Comparison of ENCODE assay signal across 31 mouse cellular contexts in the genomic region with DNA sequence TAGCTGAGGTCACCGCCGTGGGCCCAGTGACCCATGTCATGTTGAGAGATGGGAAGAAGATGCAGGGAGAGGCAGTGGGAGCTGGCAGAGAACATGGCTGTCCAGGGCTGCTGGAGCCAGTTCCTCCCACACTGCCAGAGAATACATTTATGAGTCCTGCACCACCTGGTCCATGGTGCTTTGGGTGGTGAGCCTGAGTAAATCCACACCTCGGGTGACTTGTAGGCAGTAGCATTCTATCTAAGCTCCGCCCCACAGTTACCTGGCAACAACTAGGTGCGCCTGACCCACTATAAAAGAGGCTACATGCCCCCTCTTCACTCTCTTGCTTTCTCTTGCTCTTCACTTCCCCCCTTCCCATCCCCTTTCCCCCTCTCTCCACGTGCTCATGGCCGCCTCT.
DNase-seq lines count a peak whose midpoint lies in the region; ATAC-seq and TF ChIP-seq lines count a peak whose summit lies in the region.
"Had no signal": no experiment of that assay in that cellular context is flagged by ENCODE, and none has a peak within 500 bp of the region (broad histone marks: within the 10 kb centered on the region; RNA-seq: fewer than 3 reads in every experiment).

No protein-coding gene starts in this region.

- peaks cover 12% of the 10 kb centered on the region for H3K4me1 ChIP-seq in intestine, embryonic 16.5 days (ENCODE audit: control insufficient read depth, insufficient read depth, low read length)
- peaks cover 55% of the 10 kb centered on the region for H3K4me1 ChIP-seq in limb, embryonic 13.5 days
- H3K4me1 ChIP-seq in stomach, postnatal 0 days (replicated peaks; ENCODE audit: control insufficient read depth, insufficient read depth) = no peaks in the 10 kb centered on the region; the same call in 1 of the 2 replicates
- H3K4me1 ChIP-seq in cerebellum, adult 2 months (ENCODE audit: control insufficient read depth, insufficient read depth, low read length) = no peaks in the 10 kb centered on the region
- H3K4me1 ChIP-seq: heart, embryonic 13.5 days; neural tube, embryonic 15.5 days had no signal

- H3K27me3 ChIP-seq in intestine, embryonic 16.5 days (replicated peaks; ENCODE audit: control insufficient read depth, insufficient read depth, low read length) = no peaks in the 10 kb centered on the region
- no peaks in the 10 kb centered on the region for H3K27me3 ChIP-seq in limb, embryonic 13.5 days
- no peaks in the 10 kb centered on the region for H3K27me3 ChIP-seq in stomach, postnatal 0 days (ENCODE audit: control insufficient read depth, insufficient read depth, low read length)
- no peaks in the 10 kb centered on the region for H3K27me3 ChIP-seq in cerebellum, adult 2 months (ENCODE audit: control insufficient read depth, insufficient read depth, low read length)
- H3K27me3 ChIP-seq: embryonic facial prominence, embryonic 13.5 days; heart, embryonic 13.5 days; kidney, embryonic 15.5 days; liver, embryonic 13.5 days; neural tube, embryonic 15.5 days had no signal

- no peak overlapping the region for H3K4me3 ChIP-seq in intestine, embryonic 16.5 days (ENCODE audit: low read length)
- no peak overlapping the region for H3K4me3 ChIP-seq in limb, embryonic 13.5 days
- no peak overlapping the region for H3K4me3 ChIP-seq in stomach, postnatal 0 days (ENCODE audit: low read depth, low read length)
- no peak overlapping the region for H3K4me3 ChIP-seq in cerebellum, adult 2 months (replicated peaks; ENCODE audit: insufficient read depth, low read depth, low read length)
- H3K4me3 ChIP-seq: embryonic facial prominence, embryonic 13.5 days; forebrain, embryonic 10.5 days; gastrocnemius, adult 2 months; heart, embryonic 13.5 days; kidney, embryonic 15.5 days; layer of hippocampus, adult 2 months; liver, embryonic 13.5 days; neural tube, embryonic 15.5 days had no signal

- no peak for TF ChIP-seq POLR2A in cerebellum, adult 2 months (IDR thresholded peaks at IDR 0.05; ENCODE audit: borderline replicate concordance, insufficient read depth, low read length)

- no peak for TF ChIP-seq EP300 in stomach, postnatal 0 days (optimal IDR thresholded peaks at IDR 0.05)

- H3K9ac ChIP-seq in intestine, embryonic 16.5 days (ENCODE audit: low read depth, low read length) = no peak overlapping the region
- H3K9ac ChIP-seq in limb, embryonic 13.5 days = no peak overlapping the region
- no peak overlapping the region for H3K9ac ChIP-seq in stomach, postnatal 0 days (ENCODE audit: low read length)
- H3K9ac ChIP-seq: embryonic facial prominence, embryonic 13.5 days; heart, embryonic 13.5 days; kidney, embryonic 15.5 days; liver, embryonic 13.5 days; neural tube, embryonic 15.5 days had no signal

- H3K36me3 ChIP-seq in intestine, embryonic 16.5 days (ENCODE audit: control insufficient read depth, insufficient read depth, low read length) = no peaks in the 10 kb centered on the region
- H3K36me3 ChIP-seq in limb, embryonic 13.5 days = no peaks in the 10 kb centered on the region
- no peaks in the 10 kb centered on the region for H3K36me3 ChIP-seq in stomach, postnatal 0 days (ENCODE audit: control insufficient read depth, insufficient read depth, low read length)
- H3K36me3 ChIP-seq: embryonic facial prominence, embryonic 13.5 days; forebrain, embryonic 10.5 days; heart, embryonic 13.5 days; kidney, embryonic 15.5 days; liver, embryonic 13.5 days; neural tube, embryonic 15.5 days had no signal

- H3K9me3 ChIP-seq in intestine, embryonic 16.5 days (ENCODE audit: control insufficient read depth, low read length) = no peaks in the 10 kb centered on the region
- H3K9me3 ChIP-seq in limb, embryonic 13.5 days = no peaks in the 10 kb centered on the region
- no peaks in the 10 kb centered on the region for H3K9me3 ChIP-seq in stomach, postnatal 0 days (ENCODE audit: control insufficient read depth, low read length)
- H3K9me3 ChIP-seq: embryonic facial prominence, embryonic 13.5 days; forebrain, embryonic 10.5 days; heart, embryonic 13.5 days; kidney, embryonic 15.5 days; liver, embryonic 13.5 days; neural tube, embryonic 15.5 days had no signal

- WGBS in intestine, embryonic 16.5 days = 80% methylated on average over 7 of the region's 7 CpGs
- WGBS in limb, embryonic 13.5 days = 83% methylated on average over 7 of the region's 7 CpGs
- 77% methylated on average over 7 of the region's 7 CpGs for WGBS in stomach, postnatal 0 days
- 87% methylated on average over 7 of the region's 7 CpGs for WGBS in cerebellum, adult 2 months

- H3K4me2 ChIP-seq in intestine, embryonic 16.5 days (ENCODE audit: low read depth, low read length) = no peak overlapping the region
- H3K4me2 ChIP-seq in limb, embryonic 13.5 days (replicated peaks) = no peak overlapping the region
- no peak overlapping the region for H3K4me2 ChIP-seq in stomach, postnatal 0 days (replicated peaks; ENCODE audit: low read depth)
- H3K4me2 ChIP-seq: embryonic facial prominence, embryonic 13.5 days; heart, embryonic 13.5 days; kidney, embryonic 15.5 days; liver, embryonic 13.5 days; neural tube, embryonic 15.5 days had no signal

- no peak for TF ChIP-seq CTCF in stomach, postnatal 0 days (IDR thresholded peaks at IDR 0.05; ENCODE audit: low read depth)
- TF ChIP-seq CTCF in cerebellum, adult 2 months (IDR thresholded peaks at IDR 0.05; ENCODE audit: borderline replicate concordance, insufficient read depth, low read depth, low read length) = no peak

- no peak overlapping the region for H3K27ac ChIP-seq in intestine, embryonic 16.5 days (ENCODE audit: low read length)
- H3K27ac ChIP-seq in limb, embryonic 13.5 days = peak overlapping the region; percentile 87; the same call in 1 of the 2 replicates
- H3K27ac ChIP-seq in stomach, postnatal 0 days (replicated peaks) = no peak overlapping the region; the same call in 1 of the 2 replicates
- no peak overlapping the region for H3K27ac ChIP-seq in cerebellum, adult 2 months (ENCODE audit: insufficient read depth, low read length)
- H3K27ac ChIP-seq: forebrain, embryonic 10.5 days; gastrocnemius, adult 2 months; heart, embryonic 13.5 days; kidney, embryonic 15.5 days; layer of hippocampus, adult 2 months; liver, embryonic 13.5 days; macrophage; neural tube, embryonic 15.5 days had no signal

- peak; percentile 40 for DNase-seq in R1 (ENCODE audit: low read depth, low spot score)
- DNase-seq in stomach, postnatal 0 days (ENCODE audit: low spot score) = peak; percentile 71
- DNase-seq in cerebellum, adult 2 months = no peak
- DNase-seq in MN1 (ENCODE audit: low spot score) = no peak
- DNase-seq: adrenal gland, postnatal 14 days; B cell, adult 2 months; cerebellum, adult 11 months; cerebellum, adult 9-11 months; gastrocnemius, adult 2 months; heart, postnatal 10 days; kidney, adult 18-20 months; kidney, postnatal 25 days; left cerebral cortex, postnatal 4 days; liver, embryonic 13.5 days; lung, adult 18-20 months; midbrain, embryonic 14.5 days; retina, postnatal 1 day; right cerebral cortex, postnatal 14 days; thymus, postnatal 4 days had no signal

- ATAC-seq in intestine, embryonic 16.5 days = peak; percentile 19
- no peak for ATAC-seq in limb, embryonic 13.5 days (ENCODE audit: low FRiP score, low read depth)
- peak; percentile 71 for ATAC-seq in stomach, postnatal 0 days (ENCODE audit: low FRiP score, low TSS enrichment)
- ATAC-seq: forebrain, embryonic 16.5 days; lung, postnatal 0 days; Patski had no signal

Comparison
In these comparisons a context has a peak if more than half of its experiments do, and no peak if none do; other contexts are left out.
1. DNase-seq: peak in R1 (single experiment) and stomach, postnatal 0 days (single experiment); none in cerebellum, adult 2 months (0 of 2) and MN1 (single experiment).